Mouse (Mus musculus) kidney, adult 2 months (tissue): ENCODE data around the gene Slc25a13.

Experiments used
- CTCF ChIP-seq: fragments of 200-500 bp; conservative IDR thresholded peaks from 2 replicates; pipeline ENCODE4 v1.5.1; 2011; ENCODE audit warnings: low read depth, mild to moderate bottlenecking, control low read depth, low read length, moderate library complexity, mixed read lengths; ENCODE audit not compliant: insufficient read depth, insufficient read length
- POLR2A ChIP-seq: fragments of 200-500 bp; IDR thresholded peaks from one replicate; pipeline ENCODE4 v1.6.1; 2011; ENCODE audit warnings: low read depth, low read length, control low read depth

- TF ChIP-seq CTCF (no peak), POLR2A (no peak)
These were observed 73.4 kb downstream of the Slc25a13 start for GRCm38 (mm10) chr6:6143525-6143924.
